Mouse (Mus musculus) hindbrain, embryonic 13.5 days (tissue): ENCODE measurements around the gene Nup107. TPM values are rescaled to one million over a fixed set of nuclear protein-coding genes. Genes with fewer than 3 reads are reported as not detected.

Experiments used
- ATAC-seq: fragments of 200-750 bp; cut with Nextera tagmentation; 2 replicates; pipeline ENCODE4 v1.8.0; 2017; ENCODE audit warnings: moderate TSS enrichment; ENCODE audit not compliant: low FRiP score
- H3K27ac ChIP-seq: fragments of 300-500 bp; sonication (generic); 2 replicates; pipeline ENCODE4 v1.5.1; 2015; ENCODE audit warnings: inconsistent platforms, mild to moderate bottlenecking, moderate library complexity
- H3K27me3 ChIP-seq: fragments of 300-500 bp; sonication (generic); 2 replicates; pipeline ENCODE4 v1.6.1; 2015; ENCODE audit warnings: mild to moderate bottlenecking, inconsistent platforms
- H3K36me3 ChIP-seq: fragments of 300-500 bp; sonication (generic); 2 replicates; pipeline ENCODE4 v1.6.1; 2015; ENCODE audit warnings: mild to moderate bottlenecking, inconsistent platforms
- H3K4me1 ChIP-seq: fragments of 300-500 bp; sonication (generic); replicated peaks from 2 replicates; pipeline ENCODE4 v1.6.1; 2015; ENCODE audit warnings: inconsistent platforms
- H3K4me2 ChIP-seq: fragments of 300-500 bp; sonication (generic); 2 replicates; pipeline ENCODE4 v1.6.1; 2015; ENCODE audit warnings: inconsistent platforms, mild to moderate bottlenecking, moderate library complexity
- H3K4me3 ChIP-seq: fragments of 300-500 bp; sonication (generic); 2 replicates; pipeline ENCODE4 v1.5.1; 2015; ENCODE audit warnings: mild to moderate bottlenecking, inconsistent platforms
- H3K9ac ChIP-seq: fragments of 300-500 bp; sonication (generic); 2 replicates; pipeline ENCODE4 v1.6.1; 2015; ENCODE audit warnings: mild to moderate bottlenecking, inconsistent platforms
- H3K9me3 ChIP-seq: fragments of 300-500 bp; sonication (generic); 2 replicates; pipeline ENCODE4 v1.6.1; 2016; ENCODE audit warnings: inconsistent platforms
- WGBS: fragments of 180-500 bp; shearing (Covaris S2); methylation state at CpG from one replicate; pipeline ENCODE4 v1.1.7; 2015; 5-methylcytosine and 5-hydroxymethylcytosine counted together
- polyA plus RNA-seq: library from polyadenylated mRNA; unstranded; fragments of >200 nt; fragmentation: Nextera tagmentation; extraction: Ambion mirVana; gene quantifications from 2 replicates; pipeline ENCODE4 v1.2.1, GENCODE M21; 2015

Nup107 gene
- polyA plus RNA-seq, 1 experiment from 2014 or later = 42.5 TPM

GRCm38 (mm10) chr10:117731244-117732101, 61.0 kb downstream of the Nup107 start:
- ATAC-seq = no peak
- H3K27ac ChIP-seq = no peak overlapping the region

GRCm38 (mm10) chr10:117730637-117731203, 61.8 kb downstream of the Nup107 start:
- Histone ChIP-seq H3K4me3 (no peak overlapping the region), H3K27ac (no peak overlapping the region), H3K27me3 (no peaks in the 10 kb centered on the region), H3K9me3 (no peaks in the 10 kb centered on the region), H3K4me2 (no peak overlapping the region), H3K36me3 (peaks cover 14% of the 10 kb centered on the region), H3K9ac (no peak overlapping the region), H3K4me1 (no peaks in the 10 kb centered on the region)
- ATAC-seq = no peak
- 95% methylated on average over 12 of the region's 12 CpGs for WGBS

More at GRCm38 (mm10) chr10:117731244-117732101, 61.0 kb downstream of the Nup107 start:
- WGBS = 65% methylated on average over 15 of the region's 15 CpGs
- H3K9me3 ChIP-seq = no peaks in the 10 kb centered on the region
- no peak overlapping the region for H3K4me3 ChIP-seq
- peaks cover 20% of the 10 kb centered on the region for H3K36me3 ChIP-seq
- no peak overlapping the region for H3K9ac ChIP-seq
- H3K27me3 ChIP-seq = no peaks in the 10 kb centered on the region
- no peak overlapping the region for H3K4me2 ChIP-seq
- H3K4me1 ChIP-seq = no peaks in the 10 kb centered on the region

DNA sequence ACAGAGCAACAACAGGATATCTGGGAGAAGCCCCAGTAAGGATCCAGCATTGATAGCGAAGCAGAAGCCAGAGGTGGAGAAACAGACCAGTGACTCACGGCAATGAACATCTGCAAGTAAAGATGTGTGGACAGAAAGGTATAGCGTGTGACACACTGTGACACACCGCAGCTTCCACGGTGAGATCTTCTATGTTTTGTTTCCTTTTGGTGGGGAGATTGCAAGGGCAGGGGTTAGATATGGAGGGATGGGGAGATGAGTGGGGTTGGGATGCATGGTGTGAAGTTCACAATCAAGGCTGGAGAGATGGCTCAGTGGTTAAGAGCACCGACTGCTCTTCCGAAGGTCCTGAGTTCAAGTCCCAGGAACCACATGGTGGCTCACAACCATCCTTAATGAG, 62.4 kb downstream of the Nup107 start:
- Histone ChIP-seq H3K4me1 (no peaks in the 10 kb centered on the region), H3K36me3 (peaks cover 10% of the 10 kb centered on the region), H3K4me3 (no peak overlapping the region), H3K9ac (no peak overlapping the region), H3K27ac (no peak overlapping the region), H3K9me3 (no peaks in the 10 kb centered on the region), H3K4me2 (no peak overlapping the region), H3K27me3 (no peaks in the 10 kb centered on the region)
- 97% methylated on average over 7 of the region's 7 CpGs for WGBS
- no peak for ATAC-seq

GRCm38 (mm10) chr10:117729139-117729814, 63.2 kb downstream of the Nup107 start:
- Histone ChIP-seq H3K27me3 (no peaks in the 10 kb centered on the region), H3K4me3 (no peak overlapping the region), H3K9me3 (no peaks in the 10 kb centered on the region), H3K36me3 (peaks cover 10% of the 10 kb centered on the region), H3K4me2 (no peak overlapping the region), H3K4me1 (no peaks in the 10 kb centered on the region), H3K27ac (no peak overlapping the region), H3K9ac (no peak overlapping the region)
- WGBS = 86% methylated on average over 11 of the region's 11 CpGs
- ATAC-seq = no peak

DNA sequence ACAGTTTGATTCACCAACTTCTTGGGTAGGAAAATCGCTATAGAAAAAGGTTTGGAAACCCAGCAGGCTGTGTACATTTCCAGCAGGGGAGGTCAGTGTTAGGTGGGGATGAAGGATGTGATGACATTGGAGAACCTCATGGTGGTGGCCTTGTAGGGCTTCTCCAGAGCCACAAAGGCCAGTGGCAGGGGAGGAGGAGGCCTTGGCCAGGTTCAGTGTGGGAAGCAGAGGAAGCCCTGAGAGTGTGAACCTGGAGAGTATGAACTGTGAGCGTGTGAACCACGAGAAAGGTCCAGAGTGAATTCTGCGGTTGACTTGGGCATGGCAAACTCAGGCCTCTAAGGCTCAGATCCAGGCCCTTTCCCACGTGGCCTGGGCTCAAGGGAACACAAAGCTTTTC, 63.9 kb downstream of the Nup107 start:
- no peaks in the 10 kb centered on the region for H3K9me3 ChIP-seq
- H3K9ac ChIP-seq = no peak overlapping the region
- H3K4me2 ChIP-seq = no peak overlapping the region
- H3K27ac ChIP-seq = no peak overlapping the region
- peaks cover 10% of the 10 kb centered on the region for H3K36me3 ChIP-seq
- WGBS = 86% methylated on average over 5 of the region's 5 CpGs
- H3K4me1 ChIP-seq = no peaks in the 10 kb centered on the region
- ATAC-seq = no peak
- no peaks in the 10 kb centered on the region for H3K27me3 ChIP-seq
- no peak overlapping the region for H3K4me3 ChIP-seq

GRCm38 (mm10) chr10:117727518-117728110, 64.9 kb downstream of the Nup107 start:
- Histone ChIP-seq H3K27ac (no peak overlapping the region), H3K4me2 (no peak overlapping the region), H3K9me3 (no peaks in the 10 kb centered on the region), H3K4me3 (no peak overlapping the region), H3K9ac (no peak overlapping the region), H3K4me1 (no peaks in the 10 kb centered on the region), H3K36me3 (peaks cover 2% of the 10 kb centered on the region; the same call in 1 of the 2 replicates), H3K27me3 (no peaks in the 10 kb centered on the region)
- 87% methylated on average over 9 of the region's 9 CpGs for WGBS
- no peak for ATAC-seq

GRCm38 (mm10) chr10:117726888-117727385, 65.6 kb downstream of the Nup107 start:
- H3K9me3 ChIP-seq = no peaks in the 10 kb centered on the region
- H3K27ac ChIP-seq = no peak overlapping the region
- no peak overlapping the region for H3K9ac ChIP-seq
- no peaks in the 10 kb centered on the region for H3K36me3 ChIP-seq
- H3K4me1 ChIP-seq = no peaks in the 10 kb centered on the region
- H3K4me2 ChIP-seq = no peak overlapping the region
- H3K4me3 ChIP-seq = no peak overlapping the region
- no peak for ATAC-seq
- WGBS = 97% methylated on average over 4 of the region's 4 CpGs
- H3K27me3 ChIP-seq = no peaks in the 10 kb centered on the region

DNA sequence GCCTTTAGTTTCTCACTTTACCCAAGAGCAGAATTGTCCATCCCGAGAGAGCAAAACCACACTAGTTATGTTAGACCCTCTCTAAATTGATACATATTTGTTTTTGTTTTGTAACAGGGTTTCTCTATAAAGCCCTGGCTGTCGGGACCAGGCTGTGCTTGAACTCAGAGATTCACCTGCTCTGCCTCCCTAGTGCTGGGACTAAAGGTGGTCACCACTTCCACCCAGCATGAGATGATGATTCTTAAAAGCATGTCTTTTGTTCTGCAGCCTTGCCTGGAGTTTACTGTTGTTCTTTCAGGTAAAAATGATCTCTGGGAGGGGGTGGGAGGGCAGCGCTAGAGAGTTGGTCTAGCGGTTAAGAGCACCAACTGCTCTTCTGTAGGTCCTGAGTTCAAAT, 66.2 kb downstream of the Nup107 start:
- ATAC-seq = no peak
- Histone ChIP-seq H3K4me2 (no peak overlapping the region), H3K9me3 (no peaks in the 10 kb centered on the region), H3K4me3 (no peak overlapping the region), H3K27me3 (no peaks in the 10 kb centered on the region), H3K9ac (no peak overlapping the region), H3K36me3 (no peaks in the 10 kb centered on the region), H3K4me1 (no peaks in the 10 kb centered on the region), H3K27ac (no peak overlapping the region)
- WGBS = 96% methylated on average over 4 of the region's 4 CpGs

DNA sequence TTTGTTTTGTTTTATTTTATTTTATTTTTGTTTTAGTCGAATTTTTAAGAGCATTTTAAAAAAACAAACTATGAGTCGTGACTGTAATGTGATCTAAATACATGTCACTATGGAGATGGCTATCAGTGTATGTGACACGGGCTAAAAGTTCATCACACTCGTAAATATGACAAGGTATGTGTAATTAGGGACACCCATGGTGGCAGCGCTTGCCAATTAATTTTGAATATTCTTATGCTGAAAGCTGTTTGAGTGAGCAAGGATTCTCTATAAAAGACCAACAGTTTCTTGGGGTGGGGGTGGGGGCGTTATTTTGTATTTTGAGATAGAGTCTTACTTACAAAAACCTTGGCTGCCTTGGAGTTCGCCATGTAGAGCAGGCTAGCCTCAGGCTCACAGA, 66.8 kb downstream of the Nup107 start:
- Histone ChIP-seq H3K4me3 (no peak overlapping the region), H3K9ac (no peak overlapping the region), H3K27me3 (no peaks in the 10 kb centered on the region), H3K27ac (no peak overlapping the region), H3K9me3 (no peaks in the 10 kb centered on the region), H3K4me2 (no peak overlapping the region), H3K4me1 (no peaks in the 10 kb centered on the region), H3K36me3 (no peaks in the 10 kb centered on the region)
- ATAC-seq = no peak
- 80% methylated on average over 7 of the region's 7 CpGs for WGBS

DNA sequence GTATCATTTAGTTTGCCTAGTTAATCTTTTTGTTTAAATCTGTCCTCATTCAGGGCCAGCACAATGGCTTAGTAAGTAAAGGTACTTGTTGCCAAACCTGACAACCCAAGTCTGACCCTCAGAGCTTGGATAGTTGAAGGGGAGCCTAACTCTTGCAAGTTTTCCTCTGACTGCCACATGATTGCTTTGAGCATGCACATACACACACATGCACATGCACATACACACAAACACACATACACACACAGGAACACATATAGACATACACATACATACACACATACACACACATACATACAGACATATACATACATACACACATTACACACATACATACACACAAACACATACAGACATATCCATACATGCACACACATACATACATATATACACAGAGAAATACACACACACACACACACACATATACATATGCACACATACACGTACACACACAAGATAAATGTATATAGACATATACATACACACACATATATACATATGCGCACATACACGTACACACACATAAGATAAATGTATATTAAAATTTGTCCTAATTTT, 67.6 kb downstream of the Nup107 start:
- no peak overlapping the region for H3K27ac ChIP-seq
- no peak overlapping the region for H3K9ac ChIP-seq
- ATAC-seq = no peak
- no peaks in the 10 kb centered on the region for H3K27me3 ChIP-seq
- no peaks in the 10 kb centered on the region for H3K36me3 ChIP-seq
- H3K4me2 ChIP-seq = no peak overlapping the region
- no peak overlapping the region for H3K4me3 ChIP-seq
- 95% methylated on average over 3 of the region's 3 CpGs for WGBS
- H3K4me1 ChIP-seq = no peaks in the 10 kb centered on the region
- no peaks in the 10 kb centered on the region for H3K9me3 ChIP-seq

GRCm38 (mm10) chr10:117724136-117724718, 68.3 kb downstream of the Nup107 start:
- no peaks in the 10 kb centered on the region for H3K4me1 ChIP-seq
- no peak overlapping the region for H3K4me3 ChIP-seq
- no peaks in the 10 kb centered on the region for H3K9me3 ChIP-seq
- no peaks in the 10 kb centered on the region for H3K27me3 ChIP-seq
- H3K27ac ChIP-seq = no peak overlapping the region
- no peak overlapping the region for H3K9ac ChIP-seq
- ATAC-seq = no peak
- 84% methylated on average over 5 of the region's 5 CpGs for WGBS
- H3K4me2 ChIP-seq = no peak overlapping the region
- H3K36me3 ChIP-seq = no peaks in the 10 kb centered on the region
